Mouse (Mus musculus) gastrocnemius, adult 8-10 months (tissue): Measurements from ENCODE around the gene Ptprq. TPM values are rescaled to one million over a fixed set of nuclear protein-coding genes. Genes with fewer than 3 reads are reported as not detected.
A peak's percentile ranks its signal among the peaks of the same experiment; 100 is the strongest.

Experiments
- DNase-seq, 2 experiments: peaks; one replicate each; pipeline ENCODE4 v3.0.0; 2022; ENCODE audit warnings: low spot score in 2 of 2
- total RNA-seq, 4 experiments: library from RNA; stranded (reverse); gene quantifications; 2 replicates each; pipeline ENCODE4 v1.2.4; 2022

Ptprq gene
- total RNA-seq, 4 experiments from 2014 or later, result 0.15 to 0.40 (median 0.23) TPM

GRCm38 (mm10) chr10:107628104-107628503 is 91.7 kb downstream of the Ptprq start:
- DNase-seq, result no peak

GRCm38 (mm10) chr10:107626648-107627047 is 93.2 kb downstream of the Ptprq start:
- no peak for DNase-seq

- DNase-seq, result no peak
These were observed 95.6 kb downstream of the Ptprq start for GRCm38 (mm10) chr10:107624211-107624610.

GRCm38 (mm10) chr10:107615460-107615859 is 104.4 kb downstream of the Ptprq start:
- DNase-seq, result no peak

- DNase-seq, result no peak
These were observed 118.5 kb downstream of the Ptprq start for GRCm38 (mm10) chr10:107601371-107601770.

GRCm38 (mm10) chr10:107583360-107583759 is 136.5 kb downstream of the Ptprq start:
- no peak for DNase-seq

- no peak for DNase-seq
These were observed 150.8 kb downstream of the Ptprq start for GRCm38 (mm10) chr10:107569044-107569443.

GRCm38 (mm10) chr10:107568261-107568660 is 151.6 kb downstream of the Ptprq start:
- DNase-seq, result peak; percentile 26 to 32

GRCm38 (mm10) chr10:107562875-107563274 is 157.0 kb downstream of the Ptprq start:
- DNase-seq, result peak; percentile 52 to 69

- DNase-seq, result no peak
These were observed 159.0 kb downstream of the Ptprq start for GRCm38 (mm10) chr10:107560881-107561280.

- DNase-seq, result no peak
These were observed 176.8 kb downstream of the Ptprq start for GRCm38 (mm10) chr10:107543026-107543425.

- DNase-seq, result no peak
These were observed 191.1 kb downstream of the Ptprq start for GRCm38 (mm10) chr10:107528758-107529157.

- DNase-seq, result no peak
These were observed 200.6 kb downstream of the Ptprq start for GRCm38 (mm10) chr10:107519216-107519615.

- no peak for DNase-seq
These were observed 203.2 kb downstream of the Ptprq start for GRCm38 (mm10) chr10:107516641-107517040.

GRCm38 (mm10) chr10:107514735-107515134 is 205.1 kb downstream of the Ptprq start:
- no peak for DNase-seq

- peak in 1 of 2 experiments; percentile 20 for DNase-seq
These were observed 213.5 kb downstream of the Ptprq start for GRCm38 (mm10) chr10:107506397-107506796.

- DNase-seq, result no peak
These were observed 216.4 kb downstream of the Ptprq start for GRCm38 (mm10) chr10:107503430-107503829.

- no peak for DNase-seq
These were observed 217.7 kb downstream of the Ptprq start for GRCm38 (mm10) chr10:107502193-107502592.

- peak; percentile 45 to 62 for DNase-seq
These were observed 220.2 kb downstream of the Ptprq start for GRCm38 (mm10) chr10:107499656-107500055.

- no peak for DNase-seq
These were observed 223.4 kb downstream of the Ptprq start for GRCm38 (mm10) chr10:107496402-107496801.

- peak in 1 of 2 experiments; percentile 33 for DNase-seq
These were observed 225.3 kb downstream of the Ptprq start, which contains the start of gene Myf6 for GRCm38 (mm10) chr10:107494568-107494967. Gene Myf6, minus strand, starts transcription at chr10:107494737.

- DNase-seq, result peak in 1 of 2 experiments; percentile 18
These were observed 226.0 kb downstream of the Ptprq start for GRCm38 (mm10) chr10:107493580-107494474.
